Mouse (Mus musculus): ENCODE results near the gene Narfl.

DNA sequence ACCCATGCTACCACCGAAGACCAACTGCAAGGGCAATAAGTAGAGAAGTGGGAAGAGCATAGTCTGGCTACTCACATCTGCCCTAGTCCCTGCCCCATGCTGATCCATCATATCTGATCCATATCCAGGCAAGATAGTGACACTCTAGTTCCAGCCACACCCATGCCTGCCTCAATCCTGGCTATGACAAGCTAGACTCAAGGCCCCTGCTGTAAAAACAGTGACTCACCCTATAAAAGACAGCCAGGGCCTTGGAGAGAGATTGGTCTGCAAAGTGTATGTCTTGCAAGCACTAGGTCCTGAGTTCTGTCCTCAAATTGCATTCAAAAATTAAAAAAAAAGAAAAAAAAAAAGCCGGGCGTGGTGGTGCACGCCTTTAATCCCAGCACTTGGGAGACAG is 32.9 kb downstream of the Narfl start:
- TF ChIP-seq CTCF (IDR thresholded peaks at IDR 0.05; ENCODE audit: low read depth, low read length) (no peak), POLR2A (IDR thresholded peaks at IDR 0.05; ENCODE audit: extremely low read depth, insufficient read depth, low read length) (no peak)

Measured in liver, adult 2 months (tissue).